Mouse (Mus musculus): ENCODE results near the gene Slc9a9. TPM values are rescaled to one million over a fixed set of nuclear protein-coding genes. Genes with fewer than 3 reads are reported as not detected.

Slc9a9 gene
- polyA plus RNA-seq, 1 experiment from 2014 or later, result 3.2 TPM

- H3K36me3 ChIP-seq, result no peaks in the 10 kb centered on the region
- WGBS, result 92% methylated on average over 4 of the region's 4 CpGs
- no peak overlapping the region for H3K27ac ChIP-seq
- H3K4me1 ChIP-seq (replicated peaks), result no peaks in the 10 kb centered on the region
- H3K4me3 ChIP-seq, result no peak overlapping the region
- DNase-seq (ENCODE audit: low spot score), result no peak
- no peaks in the 10 kb centered on the region for H3K9me3 ChIP-seq
- no peaks in the 10 kb centered on the region for H3K27me3 ChIP-seq (ENCODE audit: insufficient read depth, poor library complexity, severe bottlenecking)
Measured at GRCm38 (mm10) chr9:95254162-95254561, 584.5 kb downstream of the Slc9a9 start.

- Histone ChIP-seq H3K9me3 (no peaks in the 10 kb centered on the region), H3K27me3 (ENCODE audit: insufficient read depth, poor library complexity, severe bottlenecking) (no peaks in the 10 kb centered on the region), H3K36me3 (no peaks in the 10 kb centered on the region), H3K4me3 (no peak overlapping the region), H3K4me1 (replicated peaks) (no peaks in the 10 kb centered on the region), H3K27ac (no peak overlapping the region)
- DNase-seq (ENCODE audit: low spot score), result no peak
- WGBS, result 94% methylated on average over 6 of the region's 6 CpGs
Measured at GRCm38 (mm10) chr9:95255844-95256243, 586.1 kb downstream of the Slc9a9 start.

- H3K36me3 ChIP-seq, result no peaks in the 10 kb centered on the region
- 91% methylated on average over 21 of the region's 21 CpGs for WGBS
- H3K9me3 ChIP-seq, result no peaks in the 10 kb centered on the region
- DNase-seq (ENCODE audit: low spot score), result no peak
- no peaks in the 10 kb centered on the region for H3K4me1 ChIP-seq (replicated peaks)
- no peak overlapping the region for H3K4me3 ChIP-seq
- H3K27me3 ChIP-seq (ENCODE audit: insufficient read depth, poor library complexity, severe bottlenecking), result no peaks in the 10 kb centered on the region
- no peak overlapping the region for H3K27ac ChIP-seq
Measured at GRCm38 (mm10) chr9:95256680-95257316, 587.1 kb downstream of the Slc9a9 start.

GRCm38 (mm10) chr9:95262851-95263250 is 593.1 kb downstream of the Slc9a9 start:
- WGBS, result 73% methylated on average over 3 of the region's 3 CpGs

GRCm38 (mm10) chr9:95263867-95264509 is 594.3 kb downstream of the Slc9a9 start:
- no peak for DNase-seq (ENCODE audit: low spot score)
- Histone ChIP-seq H3K4me3 (no peak overlapping the region), H3K9me3 (no peaks in the 10 kb centered on the region), H3K36me3 (no peaks in the 10 kb centered on the region), H3K27me3 (ENCODE audit: insufficient read depth, poor library complexity, severe bottlenecking) (no peaks in the 10 kb centered on the region), H3K4me1 (replicated peaks) (no peaks in the 10 kb centered on the region; the same call in 1 of the 2 replicates), H3K27ac (0 out of 2 replicates have a peak overlapping the region, but pooled peaks have one; percentile 35)
- 83% methylated on average over 9 of the region's 9 CpGs for WGBS

More at GRCm38 (mm10) chr9:95262851-95263250, 593.1 kb downstream of the Slc9a9 start:
- Histone ChIP-seq H3K4me1 (replicated peaks) (no peaks in the 10 kb centered on the region; the same call in 1 of the 2 replicates), H3K27me3 (ENCODE audit: insufficient read depth, poor library complexity, severe bottlenecking) (no peaks in the 10 kb centered on the region), H3K27ac (no peak overlapping the region), H3K9me3 (no peaks in the 10 kb centered on the region), H3K36me3 (no peaks in the 10 kb centered on the region), H3K4me3 (no peak overlapping the region)
- no peak for DNase-seq (ENCODE audit: low spot score)

- no peaks in the 10 kb centered on the region for H3K27me3 ChIP-seq (ENCODE audit: insufficient read depth, poor library complexity, severe bottlenecking)
- H3K36me3 ChIP-seq, result no peaks in the 10 kb centered on the region
- no peak overlapping the region for H3K4me3 ChIP-seq
- H3K27ac ChIP-seq, result no peak overlapping the region
- H3K9me3 ChIP-seq, result no peaks in the 10 kb centered on the region
- H3K4me1 ChIP-seq (replicated peaks), result no peaks in the 10 kb centered on the region; the same call in 1 of the 2 replicates
- WGBS, result 54% methylated on average over 2 of the region's 2 CpGs
- no peak for DNase-seq (ENCODE audit: low spot score)
Measured at GRCm38 (mm10) chr9:95266179-95266578, 596.5 kb downstream of the Slc9a9 start.

- DNase-seq (ENCODE audit: low spot score), result no peak
- H3K27ac ChIP-seq, result no peak overlapping the region
- H3K4me1 ChIP-seq (replicated peaks), result no peaks in the 10 kb centered on the region; the same call in 1 of the 2 replicates
- 72% methylated on average over 2 of the region's 2 CpGs for WGBS
- no peak overlapping the region for H3K4me3 ChIP-seq
- H3K36me3 ChIP-seq, result no peaks in the 10 kb centered on the region
- no peaks in the 10 kb centered on the region for H3K27me3 ChIP-seq (ENCODE audit: insufficient read depth, poor library complexity, severe bottlenecking)
- no peaks in the 10 kb centered on the region for H3K9me3 ChIP-seq
Measured at GRCm38 (mm10) chr9:95266924-95267323, 597.2 kb downstream of the Slc9a9 start.

- Histone ChIP-seq H3K27ac (no peak overlapping the region), H3K9me3 (no peaks in the 10 kb centered on the region), H3K4me3 (no peak overlapping the region), H3K27me3 (ENCODE audit: insufficient read depth, poor library complexity, severe bottlenecking) (no peaks in the 10 kb centered on the region), H3K4me1 (replicated peaks) (no peaks in the 10 kb centered on the region), H3K36me3 (no peaks in the 10 kb centered on the region)
- no peak for DNase-seq (ENCODE audit: low spot score)
- 74% methylated on average over 10 of the region's 10 CpGs for WGBS
Measured at GRCm38 (mm10) chr9:95279590-95280344, 610.1 kb downstream of the Slc9a9 start.

Other genes with a start within 250 kb of the Slc9a9 start
- 6.7 and 7.9 TPM in 2 replicates for gene 1190002N15Rik, start 131.8 kb upstream of the Slc9a9 start, polyA plus RNA-seq (2016; fragmentation: Nextera tagmentation; extraction: Ambion mirVana)

All from hindbrain, embryonic 10.5 days (tissue).